Mouse (Mus musculus) lung, adult 2 months (tissue): ENCODE results near the gene Pkig.

ENCODE experiments used
- CTCF ChIP-seq: fragments of 200-500 bp; IDR thresholded peaks from 2 replicates; pipeline ENCODE4 v1.5.1; 2011; ENCODE audit warnings: mild to moderate bottlenecking, low read length, control low read depth; ENCODE audit not compliant: insufficient read depth
- POLR2A ChIP-seq: fragments of 200-500 bp; IDR thresholded peaks from 2 replicates; pipeline ENCODE4 v1.6.1; 2011; ENCODE audit warnings: low read depth, mild to moderate bottlenecking, control low read depth, low read length, borderline replicate concordance; ENCODE audit errors: extremely low read depth

GRCm38 (mm10) chr2:163615401-163615800 is 42.8 kb upstream of the Pkig start:
- TF ChIP-seq POLR2A (no peak), CTCF (no peak)
